Mouse (Mus musculus): ENCODE data around the gene Lonp1. TPM values are rescaled to one million over a fixed set of nuclear protein-coding genes. Genes with fewer than 3 reads are reported as not detected.

The Lonp1 gene
- 9.1 TPM for polyA plus RNA-seq (2014; fragmentation: Illumina TruSeq; extraction: RNeasy Lipid Tissue Mini Kit (QIAGEN cat#74804); ENCODE audit: low read depth, low replicate concordance)

GRCm38 (mm10) chr17:56626754-56627470 lies at the start of gene Lonp1:
Gene Lonp1, minus strand, starts transcription at chr17:56626887.

GRCm38 (mm10) chr17:56672941-56673646 lies 46.4 kb upstream of the Lonp1 start, which contains the start of gene Ranbp3:
Gene Ranbp3, plus strand, starts transcription at chr17:56673294.

GRCm38 (mm10) chr17:56627530-56628277 lies 1.0 kb upstream of the Lonp1 start, which contains the start of gene Catsperd:
Gene Catsperd, plus strand, starts transcription at chr17:56628143.

GRCm38 (mm10) chr17:56613236-56613844 lies 13.3 kb downstream of the Lonp1 start, which contains the start of gene Rpl36:
Gene Rpl36, plus strand, starts transcription at chr17:56613416.

GRCm38 (mm10) chr17:56609452-56610171 lies 17.1 kb downstream of the Lonp1 start, which contains the start of gene 2410015M20Rik:
Gene 2410015M20Rik, minus strand, starts transcription at chr17:56609771.

GRCm38 (mm10) chr17:56584257-56585130 lies 42.2 kb downstream of the Lonp1 start, which contains the start of the genes Safb2 and Safb:
Gene Safb2, minus strand, starts transcription at chr17:56584585.
Gene Safb, plus strand, starts transcription at chr17:56584825.

Other genes starting within 250 kb of the Lonp1 start
- gene Ptprs, start 150.4 kb downstream of the Lonp1 start, polyA plus RNA-seq (2014; fragmentation: Illumina TruSeq; extraction: RNeasy Lipid Tissue Mini Kit (QIAGEN cat#74804); ENCODE audit: low read depth, low replicate concordance): 0.16 TPM
- gene Znrf4, start 114.5 kb downstream of the Lonp1 start, polyA plus RNA-seq (2014; fragmentation: Illumina TruSeq; extraction: RNeasy Lipid Tissue Mini Kit (QIAGEN cat#74804); ENCODE audit: low read depth, low replicate concordance): not detected
- not detected for gene Gm20219, start 72.5 kb downstream of the Lonp1 start, polyA plus RNA-seq (2014; fragmentation: Illumina TruSeq; extraction: RNeasy Lipid Tissue Mini Kit (QIAGEN cat#74804); ENCODE audit: low read depth, low replicate concordance)
- 15.6 TPM for gene Safb2, start 42.3 kb downstream of the Lonp1 start, polyA plus RNA-seq (2014; fragmentation: Illumina TruSeq; extraction: RNeasy Lipid Tissue Mini Kit (QIAGEN cat#74804); ENCODE audit: low read depth, low replicate concordance)
- gene Safb, start 42.1 kb downstream of the Lonp1 start, polyA plus RNA-seq (2014; fragmentation: Illumina TruSeq; extraction: RNeasy Lipid Tissue Mini Kit (QIAGEN cat#74804); ENCODE audit: low read depth, low replicate concordance): 6.9 TPM
- gene 2410015M20Rik, start 17.1 kb downstream of the Lonp1 start, polyA plus RNA-seq (2014; fragmentation: Illumina TruSeq; extraction: RNeasy Lipid Tissue Mini Kit (QIAGEN cat#74804); ENCODE audit: low read depth, low replicate concordance): 12.7 TPM
- gene Rpl36, start 13.5 kb downstream of the Lonp1 start, polyA plus RNA-seq (2014; fragmentation: Illumina TruSeq; extraction: RNeasy Lipid Tissue Mini Kit (QIAGEN cat#74804); ENCODE audit: low read depth, low replicate concordance): 2.0 TPM
- gene Catsperd, start 1.3 kb upstream of the Lonp1 start, polyA plus RNA-seq (2014; fragmentation: Illumina TruSeq; extraction: RNeasy Lipid Tissue Mini Kit (QIAGEN cat#74804); ENCODE audit: low read depth, low replicate concordance): 0.57 TPM
- gene Ranbp3, start 46.4 kb upstream of the Lonp1 start, polyA plus RNA-seq (2014; fragmentation: Illumina TruSeq; extraction: RNeasy Lipid Tissue Mini Kit (QIAGEN cat#74804); ENCODE audit: low read depth, low replicate concordance): 0.53 TPM
- gene Ndufa11, start 90.9 kb upstream of the Lonp1 start, polyA plus RNA-seq (2014; fragmentation: Illumina TruSeq; extraction: RNeasy Lipid Tissue Mini Kit (QIAGEN cat#74804); ENCODE audit: low read depth, low replicate concordance): 1.5 TPM
- gene Vmac, start 91.1 kb upstream of the Lonp1 start, polyA plus RNA-seq (2014; fragmentation: Illumina TruSeq; extraction: RNeasy Lipid Tissue Mini Kit (QIAGEN cat#74804); ENCODE audit: low read depth, low replicate concordance): 12.9 TPM
- gene Nrtn, start 130.6 kb upstream of the Lonp1 start, polyA plus RNA-seq (2014; fragmentation: Illumina TruSeq; extraction: RNeasy Lipid Tissue Mini Kit (QIAGEN cat#74804); ENCODE audit: low read depth, low replicate concordance): not detected
- gene Dus3l, start 137.9 kb upstream of the Lonp1 start, polyA plus RNA-seq (2014; fragmentation: Illumina TruSeq; extraction: RNeasy Lipid Tissue Mini Kit (QIAGEN cat#74804); ENCODE audit: low read depth, low replicate concordance): 1.3 TPM
- gene Prr22, start 143.4 kb upstream of the Lonp1 start, polyA plus RNA-seq (2014; fragmentation: Illumina TruSeq; extraction: RNeasy Lipid Tissue Mini Kit (QIAGEN cat#74804); ENCODE audit: low read depth, low replicate concordance): not detected
- 0.12 TPM for gene Rfx2, start 204.1 kb upstream of the Lonp1 start, polyA plus RNA-seq (2014; fragmentation: Illumina TruSeq; extraction: RNeasy Lipid Tissue Mini Kit (QIAGEN cat#74804); ENCODE audit: low read depth, low replicate concordance)
- not detected for gene Acsbg2, start 247.6 kb upstream of the Lonp1 start, polyA plus RNA-seq (2014; fragmentation: Illumina TruSeq; extraction: RNeasy Lipid Tissue Mini Kit (QIAGEN cat#74804); ENCODE audit: low read depth, low replicate concordance)
- gene 1700061G19Rik, start 248.6 kb upstream of the Lonp1 start, polyA plus RNA-seq (2014; fragmentation: Illumina TruSeq; extraction: RNeasy Lipid Tissue Mini Kit (QIAGEN cat#74804); ENCODE audit: low read depth, low replicate concordance): not detected

All from kidney, adult 10 weeks (tissue).